Mouse (Mus musculus) frontal cortex, adult (tissue): Measurements from ENCODE around the gene L1cam.
A peak's percentile ranks its signal among the peaks of the same experiment; 100 is the strongest.

Experiments
- ATAC-seq: cut with Nextera tagmentation; 2 replicates; pipeline ENCODE4 v1.9.2; 2017; ENCODE audit warnings: mild to moderate bottlenecking, moderate library complexity, mixed read lengths; ENCODE audit not compliant: low TSS enrichment

The L1cam gene

GRCm38 (mm10) chrX:73895719-73896118 is at the start of gene L1cam:
TSS of gene L1cam (minus strand) at chrX:73896105.
- ATAC-seq, result peak; percentile 73; the same call in 1 of the 2 replicates

- ATAC-seq, result no peak
These were observed 46.4 kb upstream of the L1cam start for GRCm38 (mm10) chrX:73942294-73942693.

- no peak for ATAC-seq
These were observed 46.0 kb upstream of the L1cam start for GRCm38 (mm10) chrX:73941860-73942259.

- ATAC-seq, result no peak
These were observed 36.0 kb upstream of the L1cam start for GRCm38 (mm10) chrX:73931871-73932270.

- ATAC-seq, result no peak
These were observed 34.6 kb upstream of the L1cam start, which contains the start of gene Renbp for GRCm38 (mm10) chrX:73930402-73931062. TSS of gene Renbp (minus strand) at chrX:73930850.

GRCm38 (mm10) chrX:73922550-73922882 is 26.6 kb upstream of the L1cam start:
- no peak for ATAC-seq

- ATAC-seq, result peak; percentile 97
These were observed 26.1 kb upstream of the L1cam start, which contains the start of the genes Arhgap4 and Naa10 for GRCm38 (mm10) chrX:73921823-73922549. TSS of gene Arhgap4 (minus strand) at chrX:73921870. TSS of gene Naa10 (minus strand) at chrX:73921944.

GRCm38 (mm10) chrX:73921285-73921822 is 25.4 kb upstream of the L1cam start:
- peak; percentile 48; the same call in 1 of the 2 replicates for ATAC-seq

GRCm38 (mm10) chrX:73918631-73919030 is 22.7 kb upstream of the L1cam start:
- ATAC-seq, result no peak

GRCm38 (mm10) chrX:73916945-73917344 is 21.0 kb upstream of the L1cam start:
- ATAC-seq, result no peak

GRCm38 (mm10) chrX:73914827-73915703 is 19.2 kb upstream of the L1cam start:
- ATAC-seq, result peak; percentile 99

GRCm38 (mm10) chrX:73911588-73911987 is 15.7 kb upstream of the L1cam start:
- no peak for ATAC-seq

- ATAC-seq, result no peak
These were observed 15.3 kb upstream of the L1cam start for GRCm38 (mm10) chrX:73911156-73911555.

- ATAC-seq, result no peak
These were observed 14.5 kb upstream of the L1cam start for GRCm38 (mm10) chrX:73910451-73910850.

GRCm38 (mm10) chrX:73910049-73910448 is 14.1 kb upstream of the L1cam start:
- ATAC-seq, result no peak

GRCm38 (mm10) chrX:73897959-73898358 is 2.1 kb upstream of the L1cam start:
- ATAC-seq, result no peak

- no peak for ATAC-seq
These were observed 3.1 kb downstream of the L1cam start for GRCm38 (mm10) chrX:73892833-73893232.

- no peak for ATAC-seq
These were observed 4.3 kb downstream of the L1cam start, which contains the start of gene Avpr2 for GRCm38 (mm10) chrX:73891551-73892152. TSS of gene Avpr2 (plus strand) at chrX:73892102.

GRCm38 (mm10) chrX:73881463-73881862 is 14.4 kb downstream of the L1cam start:
- no peak for ATAC-seq

- 0 out of 2 replicates have a peak, but pooled peaks have one; percentile 28 for ATAC-seq
These were observed 14.9 kb downstream of the L1cam start for GRCm38 (mm10) chrX:73881036-73881427.
